Mouse (Mus musculus) neural tube, embryonic 11.5 days (tissue): ENCODE measurements at regions not wholly inside any gene's neighbourhood (a gene's known extent, or its start where the extent isn't known, plus 50 kb on each side); places are given as distances from the start of the nearest gene placed in this dataset.

Experiments
- ATAC-seq: fragments of 200-750 bp; cut with Nextera tagmentation; 2 replicates; pipeline ENCODE4 v1.8.0; 2017; ENCODE audit warnings: moderate number of reproducible peaks, mild to moderate bottlenecking, moderate TSS enrichment, moderate library complexity; ENCODE audit not compliant: insufficient read depth, low FRiP score, low TSS enrichment
- DNase-seq: peaks from one replicate; pipeline ENCODE4 v3.0.0-alpha.2; 2015; ENCODE audit warnings: low spot score
- H3K27ac ChIP-seq: fragments of 300-500 bp; sonication (generic); 2 replicates; pipeline ENCODE4 v1.5.1; 2014; ENCODE audit warnings: low read depth, mild to moderate bottlenecking, low read length
- H3K27me3 ChIP-seq: fragments of 300-500 bp; sonication (generic); 2 replicates; pipeline ENCODE4 v1.6.1; 2014; ENCODE audit warnings: mild to moderate bottlenecking, low read length, mixed read lengths; ENCODE audit not compliant: control insufficient read depth, insufficient read depth
- H3K36me3 ChIP-seq: fragments of 300-500 bp; sonication (generic); 2 replicates; pipeline ENCODE4 v1.6.1; 2014; ENCODE audit warnings: mild to moderate bottlenecking, low read length, moderate library complexity, mixed read lengths; ENCODE audit not compliant: control insufficient read depth, insufficient read depth
- H3K4me1 ChIP-seq: fragments of 300-500 bp; sonication (generic); 2 replicates; pipeline ENCODE4 v1.6.1; 2014; ENCODE audit warnings: low read length, mixed read lengths; ENCODE audit not compliant: control insufficient read depth, insufficient read depth
- H3K4me2 ChIP-seq: fragments of 300-500 bp; sonication (generic); 2 replicates; pipeline ENCODE4 v1.6.1; 2014; ENCODE audit warnings: low read depth, mild to moderate bottlenecking, moderate library complexity
- H3K4me3 ChIP-seq: fragments of 300-500 bp; sonication (generic); 2 replicates; pipeline ENCODE4 v1.5.1; 2014; ENCODE audit warnings: low read depth, low read length
- H3K9ac ChIP-seq: fragments of 300-500 bp; sonication (generic); 2 replicates; pipeline ENCODE4 v1.6.1; 2014; ENCODE audit warnings: mild to moderate bottlenecking, low read length
- H3K9me3 ChIP-seq: fragments of 300-500 bp; sonication (generic); 2 replicates; pipeline ENCODE4 v1.6.1; 2016; ENCODE audit warnings: low read length; ENCODE audit not compliant: control insufficient read depth
- WGBS: fragments of 180-500 bp; shearing (Covaris S2); extraction: QIAGEN DNeasy Blood & Tissue Kit; methylation state at CpG from one replicate; pipeline ENCODE4 v1.1.7; 2014; 5-methylcytosine and 5-hydroxymethylcytosine counted together

- no peaks in the 10 kb centered on the region for H3K9me3 ChIP-seq
- peaks cover 10% of the 10 kb centered on the region for H3K4me1 ChIP-seq
- WGBS, result 91% methylated on average over 8 of the region's 8 CpGs
- no peaks in the 10 kb centered on the region for H3K27me3 ChIP-seq
- H3K9ac ChIP-seq, result no peak overlapping the region
- no peak overlapping the region for H3K4me3 ChIP-seq
- no peak overlapping the region for H3K4me2 ChIP-seq
- DNase-seq, result no peak
- ATAC-seq, result no peak
- H3K27ac ChIP-seq, result no peak overlapping the region
- H3K36me3 ChIP-seq, result no peaks in the 10 kb centered on the region
These were observed 53.0 kb upstream of the Lrp8 start for GRCm38 (mm10) chr4:107749045-107749444.

GRCm38 (mm10) chr4:107750017-107750416 is 52.0 kb upstream of the Lrp8 start:
- ATAC-seq (no peak), DNase-seq (no peak)
- Histone ChIP-seq H3K27ac (no peak overlapping the region), H3K4me1 (peaks cover 9% of the 10 kb centered on the region), H3K9me3 (no peaks in the 10 kb centered on the region), H3K27me3 (no peaks in the 10 kb centered on the region), H3K4me2 (no peak overlapping the region), H3K36me3 (no peaks in the 10 kb centered on the region), H3K4me3 (no peak overlapping the region), H3K9ac (no peak overlapping the region)
- WGBS, result 50% methylated on average over 9 of the region's 9 CpGs
